Mouse (Mus musculus): Measurements from ENCODE around the gene Gsto2.

Gene Gsto2

DNA sequence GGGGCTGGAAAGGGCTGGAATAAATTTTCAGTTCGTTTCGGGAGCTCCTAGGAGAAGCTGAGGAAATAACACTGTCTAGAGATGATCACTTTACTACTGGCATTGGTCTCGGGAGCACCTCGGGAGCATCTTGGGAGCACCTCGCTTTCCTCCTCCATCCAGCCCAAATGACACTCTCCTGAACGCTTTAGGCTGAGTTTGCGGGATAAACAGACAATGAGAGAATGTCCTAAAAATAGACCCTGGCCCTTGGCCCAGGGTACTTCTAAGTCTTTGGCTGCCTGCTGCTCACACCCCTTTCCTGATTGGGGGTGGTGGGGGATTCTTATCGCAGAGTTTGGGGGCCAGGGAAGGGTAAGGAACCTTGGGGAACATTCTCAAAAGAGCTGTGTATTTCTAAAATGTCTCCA is 54.6 kb downstream of the Gsto2 start:
- no peak for DNase-seq (ENCODE audit: low spot score)

DNA sequence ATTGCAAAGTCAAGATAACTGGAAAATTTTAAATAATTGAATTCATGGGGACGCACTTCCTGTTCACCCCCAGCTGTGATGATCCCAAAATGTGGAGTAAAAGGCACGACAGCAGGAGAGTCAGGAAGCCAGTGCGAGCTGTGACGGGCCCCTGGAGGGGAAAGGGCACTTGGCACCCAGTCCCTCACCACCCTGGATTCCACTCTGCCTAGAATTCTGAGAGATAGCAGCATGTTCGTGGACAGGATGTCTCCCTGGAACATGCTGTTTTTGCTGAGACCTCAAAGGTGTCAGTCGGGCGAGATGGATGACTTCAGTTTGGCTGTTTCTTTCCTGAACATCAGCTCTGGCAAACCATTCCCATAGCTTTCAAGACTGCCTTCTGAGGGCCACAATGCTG is 60.5 kb downstream of the Gsto2 start:
- DNase-seq (ENCODE audit: low spot score) = no peak

DNA sequence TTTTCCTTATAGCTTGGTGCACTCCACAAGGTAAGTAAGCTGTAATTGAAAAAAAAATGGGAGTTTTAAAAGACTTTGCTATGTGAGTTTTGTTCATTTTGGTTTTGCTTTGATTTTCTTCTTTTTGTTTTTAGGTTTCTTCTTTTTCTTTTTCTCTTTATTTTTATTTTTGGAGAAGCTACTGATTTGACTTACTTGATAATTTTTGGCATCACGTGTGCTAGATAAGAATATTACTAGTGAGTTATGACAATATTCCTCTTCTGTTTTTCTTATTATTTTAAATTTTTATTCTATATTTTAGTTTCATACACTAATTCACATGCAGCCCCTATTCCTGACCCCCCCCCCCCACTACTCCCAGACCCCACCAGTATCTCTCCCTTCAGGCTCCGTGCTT is 61.7 kb downstream of the Gsto2 start:
- DNase-seq (ENCODE audit: low spot score) = no peak

DNA sequence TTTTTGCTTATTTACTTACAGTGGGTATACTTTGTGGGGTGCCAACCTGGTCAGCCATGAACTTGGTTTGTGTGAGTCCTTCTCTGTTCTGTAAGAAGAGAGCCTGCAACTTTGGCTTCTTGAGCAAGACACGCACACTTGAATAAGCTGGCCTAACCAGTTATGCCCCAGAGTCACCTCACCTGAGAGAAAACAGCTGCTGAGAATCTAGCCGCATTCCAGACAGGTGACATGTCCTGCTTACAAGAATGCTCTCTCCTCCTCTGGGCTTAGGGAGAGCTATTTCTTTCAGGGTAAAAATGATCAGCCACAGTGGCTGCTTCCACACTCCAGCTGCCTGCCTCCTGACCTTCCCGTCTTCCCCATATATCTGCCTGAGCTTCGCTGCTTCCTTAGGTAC is 63.7 kb downstream of the Gsto2 start:
- no peak for DNase-seq (ENCODE audit: low spot score)

GRCm38 (mm10) chr19:47931982-47932638 is 66.8 kb downstream of the Gsto2 start:
- no peak for DNase-seq (ENCODE audit: low spot score)

DNA sequence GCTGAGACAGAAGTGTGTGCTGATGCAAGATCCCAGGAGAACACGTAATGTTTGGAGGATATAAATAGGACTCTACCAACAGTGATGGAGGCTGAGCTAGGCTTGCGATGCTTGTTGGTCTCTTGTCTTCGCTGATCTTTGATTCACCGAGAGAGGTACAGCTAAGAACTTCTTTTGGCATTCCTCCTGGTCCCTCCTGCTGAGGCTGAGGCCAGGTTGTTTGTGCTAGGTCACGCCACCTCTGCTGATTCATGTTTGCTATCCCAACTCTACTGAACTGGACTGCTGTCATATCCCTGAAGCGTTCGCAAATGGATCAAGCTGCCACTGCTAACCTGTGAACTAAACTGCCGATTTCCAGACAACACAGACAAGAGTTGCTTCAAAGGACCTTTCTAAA is 68.8 kb downstream of the Gsto2 start:
- no peak for DNase-seq (ENCODE audit: low spot score)

DNA sequence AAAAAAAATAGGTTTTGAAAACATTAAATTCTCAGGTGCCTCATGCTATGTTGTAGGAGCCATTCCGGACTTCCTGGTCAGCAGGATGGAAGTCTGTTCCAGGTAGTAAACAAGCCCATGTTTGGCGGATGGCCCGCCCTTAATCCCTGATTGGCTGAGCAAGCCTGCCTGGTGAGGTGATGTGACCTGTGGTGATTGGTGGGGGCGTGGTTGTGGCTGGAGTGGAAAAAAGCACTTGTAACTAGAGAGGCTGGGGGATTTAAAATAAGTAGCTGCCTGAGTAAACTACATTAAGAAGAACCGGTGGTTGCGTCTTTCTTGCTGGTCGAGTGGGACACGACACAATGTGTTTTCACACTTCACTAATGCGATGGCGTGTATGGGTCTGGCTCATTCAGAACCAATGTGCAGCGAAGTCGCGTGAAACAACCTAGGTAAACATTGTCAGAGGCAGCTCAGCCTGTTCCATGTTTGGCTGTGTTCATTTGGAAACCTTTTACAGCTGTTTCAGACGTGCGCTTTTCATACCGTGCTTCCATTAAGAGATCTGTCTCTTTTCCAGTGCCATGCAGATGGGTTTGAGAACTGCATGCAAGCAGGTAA is 69.4 kb downstream of the Gsto2 start:
- DNase-seq (ENCODE audit: low spot score) = no peak

DNA sequence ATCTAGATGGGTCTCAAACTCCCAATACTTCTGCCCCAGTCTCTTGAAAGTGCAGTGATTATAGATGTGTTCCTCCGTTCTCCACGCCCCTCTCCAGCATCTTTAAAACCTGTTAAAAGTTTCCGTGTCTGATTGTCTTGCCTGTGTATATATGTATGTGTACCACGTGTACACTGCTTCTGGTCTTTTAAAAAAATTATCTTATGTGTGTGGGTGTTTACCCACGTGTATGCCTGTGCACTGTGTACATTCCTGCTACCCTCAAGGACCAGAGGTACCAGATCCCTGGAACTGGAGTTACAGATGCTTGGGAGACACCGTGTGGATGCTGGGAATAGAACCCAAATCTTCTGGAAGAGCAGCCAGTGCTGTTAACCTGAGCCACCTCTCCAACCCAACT is 70.2 kb downstream of the Gsto2 start:
- DNase-seq (ENCODE audit: low spot score) = no peak

Measured in urinary bladder, postnatal 25 days (tissue).